Mouse (Mus musculus): ENCODE measurements around the gene Dhx30.

DNA sequence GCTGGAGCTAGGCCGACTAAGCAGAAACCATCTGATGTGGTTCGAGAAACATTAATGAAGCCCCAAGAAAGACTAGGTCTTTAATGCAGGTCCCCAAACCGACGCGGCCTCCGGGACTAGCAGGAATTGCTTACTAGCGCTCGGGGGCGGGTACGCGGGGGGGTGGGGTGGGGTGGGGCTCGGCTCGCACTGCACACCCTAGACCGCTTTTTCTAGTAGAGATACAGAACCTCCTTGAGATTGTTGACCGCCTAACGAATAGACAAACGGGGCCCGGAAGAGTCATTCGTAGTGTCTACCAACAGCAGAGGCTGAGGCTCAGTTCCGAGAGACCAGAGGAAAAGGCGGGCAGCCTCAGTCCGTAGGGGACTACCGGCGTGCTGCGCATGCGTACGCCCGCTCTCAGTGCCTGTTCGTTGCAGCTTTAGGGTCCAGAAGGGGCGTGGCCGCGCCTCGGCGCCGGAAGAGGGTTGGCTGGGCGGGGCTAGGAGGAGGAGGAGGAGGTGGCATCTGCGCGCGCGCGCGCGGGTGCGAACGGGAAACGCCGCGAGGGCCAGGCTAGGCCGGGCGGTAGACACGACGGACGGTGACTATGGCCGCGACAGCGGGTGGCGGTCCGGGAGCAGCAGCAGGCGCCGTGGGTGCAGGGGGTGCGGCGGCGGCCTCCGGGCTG lies 14.0 kb upstream of the Dhx30 start:
- TF ChIP-seq POLR2A (IDR thresholded peaks at IDR 0.05; ENCODE audit: control insufficient read depth, extremely low read depth, insufficient read depth, low read length, poor library complexity): peak; percentile 96
- 0 out of 2 replicates have a peak, but pooled peaks have one; percentile 53 for TF ChIP-seq CTCF (IDR thresholded peaks at IDR 0.05; ENCODE audit: borderline replicate concordance, control insufficient read depth, extremely low read depth, insufficient read depth, low read length, poor library complexity)

Measured in thymus, adult 2 months (tissue).